Mouse (Mus musculus) embryonic facial prominence, embryonic 11.5 days (tissue): Measurements from ENCODE around the gene Ehd2. TPM values are rescaled to one million over a fixed set of nuclear protein-coding genes. Genes with fewer than 3 reads are reported as not detected.

ENCODE experiments used
- ATAC-seq: fragments of 200-750 bp; cut with Nextera tagmentation; replicated peaks from 2 replicates; pipeline ENCODE4 v1.8.0; 2017; ENCODE audit warnings: low read depth; ENCODE audit not compliant: insufficient number of reproducible peaks, low FRiP score, low TSS enrichment
- DNase-seq: peaks from one replicate; pipeline ENCODE4 v3.0.0-alpha.2; 2015; ENCODE audit warnings: low spot score
- H3K27ac ChIP-seq: fragments of 300-500 bp; sonication (generic); replicated peaks from 2 replicates; pipeline ENCODE4 v1.5.1; 2014; ENCODE audit warnings: mild to moderate bottlenecking, low read depth, low read length, control low read depth
- H3K27me3 ChIP-seq: fragments of 300-500 bp; sonication (generic); 2 replicates; pipeline ENCODE4 v1.6.1; 2014; ENCODE audit warnings: mild to moderate bottlenecking, low read length, moderate library complexity, mixed read lengths; ENCODE audit not compliant: control insufficient read depth, insufficient read depth
- H3K36me3 ChIP-seq: fragments of 300-500 bp; sonication (generic); replicated peaks from 2 replicates; pipeline ENCODE4 v1.6.1; 2014; ENCODE audit warnings: low read depth, mild to moderate bottlenecking, low read length, moderate library complexity, mixed read lengths; ENCODE audit not compliant: control insufficient read depth, insufficient read depth
- H3K4me1 ChIP-seq: fragments of 300-500 bp; sonication (generic); 2 replicates; pipeline ENCODE4 v1.6.1; 2014; ENCODE audit warnings: low read length, mixed read lengths; ENCODE audit not compliant: control insufficient read depth, insufficient read depth
- H3K4me2 ChIP-seq: fragments of 300-500 bp; sonication (generic); 2 replicates; pipeline ENCODE4 v1.6.1; 2014; ENCODE audit warnings: low read depth, mild to moderate bottlenecking, control low read depth, low read length, moderate library complexity
- H3K4me3 ChIP-seq: fragments of 300-500 bp; sonication (generic); 2 replicates; pipeline ENCODE4 v1.5.1; 2014; ENCODE audit warnings: low read depth, low read length, control low read depth
- H3K9ac ChIP-seq: fragments of 300-500 bp; sonication (generic); replicated peaks from 2 replicates; pipeline ENCODE4 v1.6.1; 2014; ENCODE audit warnings: mild to moderate bottlenecking, control low read depth, low read length
- H3K9me3 ChIP-seq: fragments of 300-500 bp; sonication (generic); replicated peaks from 2 replicates; pipeline ENCODE4 v1.6.1; 2016; ENCODE audit warnings: mild to moderate bottlenecking, low read length, inconsistent platforms, mixed read lengths; ENCODE audit not compliant: control insufficient read depth
- WGBS: fragments of 180-500 bp; shearing (Covaris S2); extraction: QIAGEN DNeasy Blood & Tissue Kit; methylation state at CpG from one replicate; pipeline ENCODE4 v1.1.7; 2014; 5-methylcytosine and 5-hydroxymethylcytosine counted together
- polyA plus RNA-seq: library from polyadenylated mRNA; unstranded; fragments of >200 nt; fragmentation: Nextera tagmentation; extraction: Ambion mirVana; gene quantifications from 2 replicates; pipeline ENCODE4 v1.2.1, GENCODE M21; 2014

Ehd2 gene
- polyA plus RNA-seq, 1 experiment from 2014 or later = 10.6 TPM

DNA sequence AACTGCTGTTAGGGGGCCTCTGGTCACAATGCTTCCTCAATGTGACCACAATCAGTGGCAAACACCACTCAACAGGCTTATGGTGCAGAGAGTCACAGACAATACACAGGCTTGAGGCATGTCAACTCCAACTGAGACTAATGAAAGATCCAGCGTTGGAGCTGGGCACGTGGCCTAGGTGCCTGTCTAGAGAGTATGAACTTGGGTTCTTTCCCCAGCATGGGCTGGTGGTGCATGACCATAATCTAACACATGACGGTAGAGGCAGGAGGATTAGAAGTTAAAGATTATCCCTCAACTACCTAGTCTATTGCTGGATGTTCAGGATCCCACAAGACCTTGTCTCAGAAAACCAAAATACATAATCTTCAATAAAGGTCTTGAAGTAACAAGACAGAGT, 24.4 kb upstream of the Ehd2 start:
- Histone ChIP-seq H3K4me2 (no peak overlapping the region), H3K4me3 (no peak overlapping the region), H3K9ac (no peak overlapping the region), H3K27me3 (no peaks in the 10 kb centered on the region), H3K27ac (no peak overlapping the region), H3K9me3 (no peaks in the 10 kb centered on the region), H3K4me1 (no peaks in the 10 kb centered on the region), H3K36me3 (peaks cover 19% of the 10 kb centered on the region)
- ATAC-seq = no peak
- no peak for DNase-seq
- WGBS = 88% methylated on average over 3 of the region's 3 CpGs

DNA sequence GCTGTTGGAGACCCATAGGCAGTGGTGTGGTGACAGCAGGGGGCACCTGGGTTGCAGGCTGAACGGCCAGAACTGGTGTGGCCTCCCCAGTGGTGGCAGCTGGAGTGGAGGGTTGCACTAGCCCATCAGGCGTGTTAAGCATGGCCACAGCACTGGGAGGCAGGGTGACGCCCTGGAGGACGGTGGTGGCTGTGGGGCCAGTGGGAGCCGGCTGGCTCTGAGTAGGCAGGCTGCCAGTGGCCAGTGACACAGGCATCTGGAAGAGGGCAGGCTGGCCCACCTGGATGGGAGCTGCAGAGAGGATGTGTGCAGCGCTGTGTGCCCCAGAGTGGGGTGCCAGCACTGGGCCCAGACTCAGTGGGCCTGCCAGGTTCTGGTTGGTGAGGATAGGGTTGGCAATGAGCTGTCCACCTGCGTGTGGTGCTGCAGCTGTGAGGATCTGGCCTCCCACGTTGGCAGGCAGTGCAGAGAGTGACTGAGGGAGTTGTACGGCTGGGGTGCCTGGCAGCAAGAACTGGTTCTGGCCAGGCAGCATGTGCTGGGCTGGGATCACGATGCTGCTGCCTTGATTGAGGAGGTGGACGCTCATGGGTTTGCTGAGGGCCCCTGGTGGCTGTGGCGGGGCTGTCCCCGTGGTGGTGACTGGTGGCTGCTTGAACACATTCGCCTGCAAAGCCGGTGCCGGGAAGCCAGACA, 20.4 kb upstream of the Ehd2 start:
- no peak for ATAC-seq

GRCm38 (mm10) chr7:15982729-15983407, 15.5 kb upstream of the Ehd2 start:
- Histone ChIP-seq H3K27me3 (no peaks in the 10 kb centered on the region), H3K4me1 (no peaks in the 10 kb centered on the region), H3K4me3 (no peak overlapping the region), H3K36me3 (peaks cover 14% of the 10 kb centered on the region), H3K4me2 (no peak overlapping the region), H3K9me3 (no peaks in the 10 kb centered on the region), H3K27ac (no peak overlapping the region), H3K9ac (no peak overlapping the region)
- WGBS = 37% methylated on average over 4 of the region's 4 CpGs
- peak; percentile 60 for DNase-seq
- no peak for ATAC-seq

More for the DNA sequence above, 20.4 kb upstream of the Ehd2 start:
- Histone ChIP-seq H3K27me3 (no peaks in the 10 kb centered on the region), H3K36me3 (peaks cover 18% of the 10 kb centered on the region), H3K9ac (no peak overlapping the region), H3K4me1 (no peaks in the 10 kb centered on the region), H3K27ac (no peak overlapping the region), H3K9me3 (no peaks in the 10 kb centered on the region), H3K4me2 (no peak overlapping the region), H3K4me3 (no peak overlapping the region)
- DNase-seq = no peak
- whole genome bisulfite sequencing = 95% methylated on average over 16 of the region's 16 CpGs

- Histone ChIP-seq H3K4me2 (no peak overlapping the region), H3K9ac (no peak overlapping the region), H3K27me3 (no peaks in the 10 kb centered on the region), H3K9me3 (no peaks in the 10 kb centered on the region), H3K4me3 (no peak overlapping the region), H3K36me3 (peaks cover 9% of the 10 kb centered on the region), H3K27ac (no peak overlapping the region), H3K4me1 (no peaks in the 10 kb centered on the region)
- WGBS = 85% methylated on average over 4 of the region's 4 CpGs
- ATAC-seq = no peak
- DNase-seq = no peak
Observed at GRCm38 (mm10) chr7:15981538-15981937, 14.2 kb upstream of the Ehd2 start.

GRCm38 (mm10) chr7:15980246-15980645, 12.9 kb upstream of the Ehd2 start:
- no peaks in the 10 kb centered on the region for H3K27me3 ChIP-seq
- DNase-seq (no peak), ATAC-seq (no peak)
- no peak overlapping the region for H3K27ac ChIP-seq
- no peak overlapping the region for H3K9ac ChIP-seq
- no peaks in the 10 kb centered on the region for H3K4me1 ChIP-seq
- no peak overlapping the region for H3K4me2 ChIP-seq
- WGBS = 83% methylated on average over 8 of the region's 8 CpGs
- peaks cover 9% of the 10 kb centered on the region for H3K36me3 ChIP-seq
- H3K9me3 ChIP-seq = no peaks in the 10 kb centered on the region
- H3K4me3 ChIP-seq = no peak overlapping the region

DNA sequence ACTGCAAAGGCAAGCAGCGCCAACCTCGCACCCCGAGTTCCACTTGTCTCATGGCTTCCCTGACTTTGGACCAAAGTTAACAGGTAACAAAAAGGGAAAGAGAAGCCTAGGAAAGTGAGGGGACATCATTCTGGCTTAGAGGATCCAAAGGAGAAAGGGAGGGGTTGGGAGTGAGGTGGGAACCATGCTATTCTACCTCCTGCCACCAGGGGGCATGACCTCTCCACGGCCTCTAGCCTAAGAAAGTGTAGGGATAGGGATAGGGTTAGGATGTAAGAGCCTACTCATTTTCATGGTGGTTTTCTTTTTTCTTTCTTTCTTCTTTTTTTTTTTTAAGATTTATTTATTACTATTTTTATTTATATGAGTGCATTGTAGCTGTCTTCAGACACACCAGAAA, 8.5 kb upstream of the Ehd2 start:
- no peak for ATAC-seq
- 74% methylated on average over 4 of the region's 4 CpGs for WGBS

GRCm38 (mm10) chr7:15975451-15975850, 8.1 kb upstream of the Ehd2 start:
- Histone ChIP-seq H3K27me3 (no peaks in the 10 kb centered on the region), H3K9ac (no peak overlapping the region), H3K36me3 (peaks cover 22% of the 10 kb centered on the region), H3K9me3 (no peaks in the 10 kb centered on the region), H3K27ac (no peak overlapping the region), H3K4me1 (no peaks in the 10 kb centered on the region), H3K4me2 (no peak overlapping the region), H3K4me3 (no peak overlapping the region)
- ATAC-seq (no peak), DNase-seq (no peak)
- 93% methylated on average over 9 of the region's 10 CpGs for WGBS

More for the DNA sequence above, 8.5 kb upstream of the Ehd2 start:
- Histone ChIP-seq H3K9ac (no peak overlapping the region), H3K36me3 (peaks cover 22% of the 10 kb centered on the region), H3K4me3 (no peak overlapping the region), H3K27me3 (no peaks in the 10 kb centered on the region), H3K9me3 (no peaks in the 10 kb centered on the region), H3K4me1 (no peaks in the 10 kb centered on the region), H3K4me2 (no peak overlapping the region), H3K27ac (no peak overlapping the region)
- DNase-seq = peak; percentile 66

DNA sequence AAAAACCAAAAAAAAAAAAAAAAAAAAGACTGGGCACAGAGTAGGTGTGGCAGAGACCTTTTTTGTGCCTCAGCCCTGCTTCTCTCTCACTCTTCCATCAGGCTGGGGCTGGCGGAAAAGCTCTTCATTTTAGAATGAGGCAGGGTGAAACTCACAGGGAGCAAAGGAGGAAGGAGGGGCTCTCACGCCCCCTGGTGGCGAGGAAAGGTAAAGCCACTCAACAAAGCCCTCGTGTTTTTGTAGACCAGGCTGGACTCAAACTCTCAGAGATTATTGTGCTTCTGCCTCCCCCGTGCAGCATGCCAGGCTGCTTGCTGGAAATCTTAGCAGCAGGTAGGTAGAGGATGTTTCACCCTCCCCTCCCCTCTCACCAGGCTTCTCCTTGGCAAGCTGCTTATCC, 7.3 kb upstream of the Ehd2 start:
- Histone ChIP-seq H3K27me3 (no peaks in the 10 kb centered on the region), H3K9ac (no peak overlapping the region), H3K9me3 (no peaks in the 10 kb centered on the region), H3K27ac (no peak overlapping the region), H3K4me3 (no peak overlapping the region), H3K4me2 (no peak overlapping the region), H3K4me1 (no peaks in the 10 kb centered on the region), H3K36me3 (peaks cover 22% of the 10 kb centered on the region)
- DNase-seq (peak; percentile 45), ATAC-seq (no peak)
- 58% methylated on average over 5 of the region's 5 CpGs for WGBS
